Mouse (Mus musculus): ENCODE measurements around the gene Atxn1.
A peak's percentile ranks its signal among the peaks of the same experiment; 100 is the strongest.

- peak; percentile 35 to 75; a peak in 3 of 4 replicates for TF ChIP-seq CTCF (conservative IDR thresholded peaks at IDR 0.05 in 1 of 2, IDR thresholded peaks at IDR 0.05 in 1 of 2; ENCODE audit: low read depth in 2 of 2, low read length in 2 of 2)
- no peak for TF ChIP-seq ZNF384 (IDR thresholded peaks at IDR 0.05; ENCODE audit: low read depth, low read length)
- no peak for TF ChIP-seq NRF1 (IDR thresholded peaks at IDR 0.05; ENCODE audit: low read depth, low read length)
- TF ChIP-seq EP300 (IDR thresholded peaks at IDR 0.05; ENCODE audit: low read length), result no peak
- no peak for TF ChIP-seq MAFK (IDR thresholded peaks at IDR 0.05; ENCODE audit: insufficient replicate concordance, low read length)
- no peak for TF ChIP-seq USF1 (IDR thresholded peaks at IDR 0.05; ENCODE audit: low read depth, low read length)
- no peak for TF ChIP-seq POLR2A (IDR thresholded peaks at IDR 0.05; ENCODE audit: low read depth, low read length)
- TF ChIP-seq SMC3 (IDR thresholded peaks at IDR 0.05; ENCODE audit: low read depth, low read length), result peak; percentile 47
- no peak for TF ChIP-seq CHD2 (IDR thresholded peaks at IDR 0.05; ENCODE audit: low read length)
- no peak for TF ChIP-seq ZC3H11A (IDR thresholded peaks at IDR 0.05; ENCODE audit: low read depth, low read length)
- no peak for TF ChIP-seq NELFE (IDR thresholded peaks at IDR 0.05; ENCODE audit: low read depth, low read length)
Measured at GRCm38 (mm10) chr13:45539205-45539568, 425.6 kb downstream of the Atxn1 start.
